Mouse (Mus musculus) heart, embryonic 13.5 days (tissue): Measurements from ENCODE around the gene Prkag2. TPM values are rescaled to one million over a fixed set of nuclear protein-coding genes. Genes with fewer than 3 reads are reported as not detected.
A peak's percentile ranks its signal among the peaks of the same experiment; 100 is the strongest.

ENCODE experiments used
- ATAC-seq: fragments of 200-750 bp; cut with Nextera tagmentation; 2 replicates; pipeline ENCODE4 v1.8.0; 2017; ENCODE audit warnings: moderate TSS enrichment; ENCODE audit not compliant: insufficient number of reproducible peaks, low FRiP score, low TSS enrichment; ENCODE audit errors: extremely low read depth
- H3K27ac ChIP-seq: fragments of 300-500 bp; sonication (generic); replicated peaks from 2 replicates; pipeline ENCODE4 v1.5.1; 2015; ENCODE audit warnings: moderate library complexity, mild to moderate bottlenecking, inconsistent platforms
- H3K27me3 ChIP-seq: fragments of 300-500 bp; sonication (generic); replicated peaks from 2 replicates; pipeline ENCODE4 v1.6.1; 2015; ENCODE audit warnings: mild to moderate bottlenecking, inconsistent platforms
- H3K36me3 ChIP-seq: fragments of 300-500 bp; sonication (generic); 2 replicates; pipeline ENCODE4 v1.6.1; 2015; ENCODE audit warnings: mild to moderate bottlenecking, inconsistent platforms
- H3K4me1 ChIP-seq: fragments of 300-500 bp; sonication (generic); 2 replicates; pipeline ENCODE4 v1.6.1; 2015; ENCODE audit warnings: inconsistent platforms
- H3K4me2 ChIP-seq: fragments of 300-500 bp; sonication (generic); 2 replicates; pipeline ENCODE4 v1.6.1; 2015; ENCODE audit warnings: inconsistent platforms, mild to moderate bottlenecking, moderate library complexity
- H3K4me3 ChIP-seq: fragments of 300-500 bp; sonication (generic); 2 replicates; pipeline ENCODE4 v1.5.1; 2015; ENCODE audit warnings: moderate library complexity, mild to moderate bottlenecking, inconsistent platforms
- H3K9ac ChIP-seq: fragments of 300-500 bp; sonication (generic); 2 replicates; pipeline ENCODE4 v1.6.1; 2015; ENCODE audit warnings: inconsistent platforms, mild to moderate bottlenecking, moderate library complexity
- H3K9me3 ChIP-seq: fragments of 300-500 bp; sonication (generic); 2 replicates; pipeline ENCODE4 v1.6.1; 2016; ENCODE audit warnings: inconsistent platforms
- WGBS: fragments of 180-500 bp; shearing (Covaris S2); methylation state at CpG from one replicate; pipeline ENCODE4 v1.1.7; 2015; ENCODE audit warnings: mixed read lengths; 5-methylcytosine and 5-hydroxymethylcytosine counted together
- polyA plus RNA-seq: library from polyadenylated mRNA; unstranded; fragments of >200 nt; fragmentation: Nextera tagmentation; extraction: Ambion mirVana; gene quantifications from 2 replicates; pipeline ENCODE4 v1.2.1, GENCODE M21; 2015

Gene Prkag2
- polyA plus RNA-seq, 1 experiment from 2014 or later, result 83.7 TPM

GRCm38 (mm10) chr5:24967898-24968535, 132.4 kb downstream of the Prkag2 start:
- Histone ChIP-seq H3K9me3 (no peaks in the 10 kb centered on the region), H3K4me1 (peaks cover 42% of the 10 kb centered on the region), H3K27ac (no peak overlapping the region), H3K9ac (no peak overlapping the region), H3K27me3 (peaks cover 44% of the 10 kb centered on the region), H3K4me2 (no peak overlapping the region), H3K4me3 (no peak overlapping the region), H3K36me3 (no peaks in the 10 kb centered on the region)
- no peak for ATAC-seq
- 36% methylated on average over 7 of the region's 7 CpGs for WGBS

- H3K9ac ChIP-seq, result no peak overlapping the region
- no peak overlapping the region for H3K27ac ChIP-seq
- no peak overlapping the region for H3K4me3 ChIP-seq
- H3K27me3 ChIP-seq, result peaks cover 41% of the 10 kb centered on the region
- H3K36me3 ChIP-seq, result no peaks in the 10 kb centered on the region
- H3K4me2 ChIP-seq, result no peak overlapping the region
- H3K9me3 ChIP-seq, result no peaks in the 10 kb centered on the region
- ATAC-seq, result no peak
- H3K4me1 ChIP-seq, result peaks cover 45% of the 10 kb centered on the region
- 55% methylated on average over 4 of the region's 4 CpGs for WGBS
Measured at GRCm38 (mm10) chr5:24963776-24964175, 136.7 kb downstream of the Prkag2 start.

GRCm38 (mm10) chr5:24960791-24961190, 139.7 kb downstream of the Prkag2 start:
- Histone ChIP-seq H3K27me3 (peaks cover 16% of the 10 kb centered on the region), H3K9ac (no peak overlapping the region), H3K4me1 (peaks cover 34% of the 10 kb centered on the region), H3K36me3 (no peaks in the 10 kb centered on the region), H3K27ac (no peak overlapping the region), H3K4me2 (no peak overlapping the region), H3K9me3 (no peaks in the 10 kb centered on the region), H3K4me3 (no peak overlapping the region)
- WGBS, result 89% methylated on average over 5 of the region's 5 CpGs
- no peak for ATAC-seq

- Histone ChIP-seq H3K4me2 (no peak overlapping the region), H3K4me3 (no peak overlapping the region), H3K36me3 (no peaks in the 10 kb centered on the region), H3K9ac (no peak overlapping the region), H3K27ac (no peak overlapping the region), H3K9me3 (no peaks in the 10 kb centered on the region), H3K4me1 (peaks cover 34% of the 10 kb centered on the region), H3K27me3 (peaks cover 12% of the 10 kb centered on the region; the same call in 1 of the 2 replicates)
- ATAC-seq, result no peak
- 51% methylated on average over 3 of the region's 3 CpGs for WGBS
Measured at GRCm38 (mm10) chr5:24959758-24960157, 140.7 kb downstream of the Prkag2 start.

- H3K9me3 ChIP-seq, result no peaks in the 10 kb centered on the region
- peaks cover 27% of the 10 kb centered on the region for H3K4me1 ChIP-seq
- H3K4me3 ChIP-seq, result no peak overlapping the region
- H3K36me3 ChIP-seq, result no peaks in the 10 kb centered on the region
- 0 out of 2 replicates have a peak, but pooled peaks cover 6% of the 10 kb centered on the region for H3K27me3 ChIP-seq
- H3K4me2 ChIP-seq, result no peak overlapping the region
- ATAC-seq, result no peak
- WGBS, result 68% methylated on average over 5 of the region's 5 CpGs
- H3K9ac ChIP-seq, result peak overlapping the region; percentile 24; the same call in 1 of the 2 replicates
- H3K27ac ChIP-seq, result no peak overlapping the region
Measured at GRCm38 (mm10) chr5:24958596-24958995, 141.8 kb downstream of the Prkag2 start.

GRCm38 (mm10) chr5:24956891-24957290, 143.6 kb downstream of the Prkag2 start:
- no peak overlapping the region for H3K9ac ChIP-seq
- 0 out of 2 replicates have a peak, but pooled peaks cover 6% of the 10 kb centered on the region for H3K27me3 ChIP-seq
- no peaks in the 10 kb centered on the region for H3K9me3 ChIP-seq
- no peak overlapping the region for H3K4me3 ChIP-seq
- no peak for ATAC-seq
- H3K4me1 ChIP-seq, result peaks cover 33% of the 10 kb centered on the region
- WGBS, result 88% methylated on average over 7 of the region's 7 CpGs
- no peak overlapping the region for H3K4me2 ChIP-seq
- no peak overlapping the region for H3K27ac ChIP-seq
- no peaks in the 10 kb centered on the region for H3K36me3 ChIP-seq

GRCm38 (mm10) chr5:24952842-24953741, 147.3 kb downstream of the Prkag2 start:
- Histone ChIP-seq H3K4me1 (peaks cover 22% of the 10 kb centered on the region), H3K4me3 (no peak overlapping the region), H3K4me2 (no peak overlapping the region), H3K9ac (0 out of 2 replicates have a peak overlapping the region, but pooled peaks have one; percentile 19), H3K9me3 (no peaks in the 10 kb centered on the region), H3K36me3 (no peaks in the 10 kb centered on the region), H3K27ac (no peak overlapping the region), H3K27me3 (no peaks in the 10 kb centered on the region)
- no peak for ATAC-seq
- WGBS, result 63% methylated on average over 16 of the region's 16 CpGs

GRCm38 (mm10) chr5:24952212-24952611, 148.2 kb downstream of the Prkag2 start:
- ATAC-seq, result no peak
- Histone ChIP-seq H3K4me2 (no peak overlapping the region), H3K36me3 (no peaks in the 10 kb centered on the region), H3K4me1 (peaks cover 22% of the 10 kb centered on the region), H3K27ac (no peak overlapping the region), H3K9me3 (no peaks in the 10 kb centered on the region), H3K9ac (no peak overlapping the region), H3K4me3 (no peak overlapping the region), H3K27me3 (no peaks in the 10 kb centered on the region)
- 78% methylated on average over 6 of the region's 6 CpGs for WGBS

- H3K4me2 ChIP-seq, result no peak overlapping the region
- no peaks in the 10 kb centered on the region for H3K9me3 ChIP-seq
- 79% methylated on average over 7 of the region's 7 CpGs for WGBS
- H3K27me3 ChIP-seq, result no peaks in the 10 kb centered on the region
- ATAC-seq, result no peak
- H3K4me1 ChIP-seq, result peaks cover 22% of the 10 kb centered on the region
- no peak overlapping the region for H3K27ac ChIP-seq
- H3K36me3 ChIP-seq, result no peaks in the 10 kb centered on the region
- H3K4me3 ChIP-seq, result no peak overlapping the region
- no peak overlapping the region for H3K9ac ChIP-seq
Measured at GRCm38 (mm10) chr5:24950891-24951574, 149.4 kb downstream of the Prkag2 start.

GRCm38 (mm10) chr5:24950039-24950438, 150.4 kb downstream of the Prkag2 start:
- Histone ChIP-seq H3K27ac (no peak overlapping the region), H3K36me3 (peaks cover 3% of the 10 kb centered on the region; the same call in 1 of the 2 replicates), H3K9ac (no peak overlapping the region), H3K4me2 (no peak overlapping the region), H3K4me3 (no peak overlapping the region), H3K4me1 (peaks cover 22% of the 10 kb centered on the region), H3K9me3 (no peaks in the 10 kb centered on the region), H3K27me3 (no peaks in the 10 kb centered on the region)
- WGBS, result 64% methylated on average over 6 of the region's 6 CpGs
- no peak for ATAC-seq
